Mouse (Mus musculus) mature B cell (primary cell): ENCODE results near the gene Prrc2c.
"Not testable (repeated sequence)": the region's sequence is repeated elsewhere in the genome, so short reads cannot be mapped to it uniquely, and the experiment has no call there.

ENCODE experiments used
- in situ Hi-C: fragments of 300-500 bp; cut with MboI; formaldehyde crosslinking; loops from 2 replicates; pipeline ENCODE4 v1.14.3; 2019

The Prrc2c gene

DNA sequence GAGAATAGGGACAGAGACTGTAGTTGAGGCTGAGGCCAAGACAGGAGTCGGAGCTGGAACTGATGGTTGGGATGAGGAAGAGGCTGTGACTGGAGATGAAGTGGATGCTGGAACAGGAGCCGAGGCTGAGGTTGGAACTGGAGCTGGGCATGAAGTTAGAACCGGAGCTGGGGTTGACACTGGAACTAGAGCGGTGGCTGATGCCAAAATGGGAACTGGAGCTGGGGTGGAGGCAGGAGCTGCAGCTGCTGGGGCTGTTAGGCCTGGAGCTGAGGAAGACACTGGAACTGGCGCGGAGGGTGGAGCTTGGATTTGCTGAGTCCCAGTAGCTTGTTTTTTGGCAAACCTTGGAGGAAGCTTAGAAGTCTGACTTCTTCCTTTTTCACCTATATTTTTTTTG lies 42.5 kb downstream of the Prrc2c start:
- in situ Hi-C loops: no loop called here

DNA sequence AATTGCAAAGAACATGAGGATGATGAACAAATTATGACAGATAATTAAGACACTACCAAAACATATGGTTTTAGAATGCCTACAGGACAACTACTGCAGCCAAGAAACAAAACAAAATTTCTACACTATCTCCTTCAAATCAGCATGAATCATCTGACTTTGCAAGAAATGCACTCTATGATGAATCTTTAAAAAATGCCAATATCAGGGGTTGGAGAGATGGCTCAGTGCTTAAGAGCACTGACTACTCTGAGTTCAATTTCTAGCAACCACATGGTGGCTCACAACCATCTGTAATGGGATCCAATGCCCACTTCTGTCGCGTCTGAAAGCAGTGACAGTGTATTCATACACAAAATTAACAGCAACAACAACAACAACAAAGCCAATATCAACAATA lies 46.6 kb downstream of the Prrc2c start:
- in situ Hi-C loops: no loop called here

DNA sequence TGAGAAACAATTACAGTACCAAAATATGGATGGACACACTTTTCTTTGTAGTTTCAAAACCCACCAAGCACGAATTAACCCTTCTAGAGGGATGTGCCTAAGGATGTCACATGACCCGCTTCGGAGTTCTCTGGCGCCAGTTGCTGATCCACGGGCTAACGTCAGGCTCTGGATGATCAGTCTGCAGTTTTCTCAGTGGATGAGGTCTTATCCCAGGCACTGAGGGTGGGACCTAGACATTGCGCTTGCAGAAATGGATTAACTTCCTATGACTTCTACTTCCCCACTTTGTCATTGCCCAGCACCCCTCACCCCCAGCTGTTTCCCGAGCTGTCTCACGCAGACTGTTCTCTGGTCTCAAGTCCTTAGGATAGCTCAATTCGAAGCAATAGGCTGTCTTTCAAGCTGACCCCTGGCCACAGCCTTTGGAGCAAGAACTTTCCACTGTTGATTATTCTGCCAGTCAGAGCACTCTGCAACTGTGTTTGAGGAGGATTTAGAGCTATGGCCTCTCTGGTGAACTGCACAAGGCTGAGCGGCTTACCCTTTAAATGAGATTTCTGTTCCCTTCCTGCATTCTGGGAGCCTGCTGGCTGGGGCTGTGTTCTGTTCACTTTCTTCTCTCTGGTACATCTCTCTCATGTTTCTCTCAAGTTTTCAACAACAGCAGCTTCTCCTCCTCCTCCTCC lies 74.7 kb downstream of the Prrc2c start:
- in situ Hi-C loops: no loop called here

DNA sequence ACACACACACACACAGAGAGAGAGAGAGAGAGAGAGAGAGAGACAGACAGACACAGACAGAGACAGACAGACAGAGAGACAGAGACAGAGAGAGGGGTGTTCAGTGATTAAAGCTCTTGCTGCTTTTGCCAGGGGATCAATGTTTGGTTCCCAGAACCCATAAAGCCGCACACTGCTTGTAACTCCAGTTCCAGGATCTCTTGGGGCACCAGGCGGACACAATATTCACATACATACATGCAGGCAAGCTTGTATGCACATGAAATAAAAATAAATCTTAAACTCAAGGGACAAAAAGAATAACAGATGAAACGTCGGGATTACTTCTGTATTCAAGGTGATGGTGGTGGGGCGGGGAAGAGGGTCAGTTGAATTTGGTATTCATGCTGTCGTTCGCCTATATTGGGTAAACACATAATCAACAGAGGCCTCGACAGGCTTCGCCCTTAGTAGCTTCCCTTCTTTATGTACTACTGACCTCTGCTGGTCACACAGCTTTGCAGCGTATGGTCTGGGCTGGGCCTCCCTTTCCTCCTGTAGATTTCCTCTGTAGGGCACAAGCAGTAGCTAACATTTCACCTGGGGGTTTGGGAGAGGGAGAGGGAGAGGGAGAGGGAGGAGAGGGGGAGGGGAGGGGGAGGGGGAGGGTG lies 75.4 kb downstream of the Prrc2c start:
- in situ Hi-C loops: no loop called here

DNA sequence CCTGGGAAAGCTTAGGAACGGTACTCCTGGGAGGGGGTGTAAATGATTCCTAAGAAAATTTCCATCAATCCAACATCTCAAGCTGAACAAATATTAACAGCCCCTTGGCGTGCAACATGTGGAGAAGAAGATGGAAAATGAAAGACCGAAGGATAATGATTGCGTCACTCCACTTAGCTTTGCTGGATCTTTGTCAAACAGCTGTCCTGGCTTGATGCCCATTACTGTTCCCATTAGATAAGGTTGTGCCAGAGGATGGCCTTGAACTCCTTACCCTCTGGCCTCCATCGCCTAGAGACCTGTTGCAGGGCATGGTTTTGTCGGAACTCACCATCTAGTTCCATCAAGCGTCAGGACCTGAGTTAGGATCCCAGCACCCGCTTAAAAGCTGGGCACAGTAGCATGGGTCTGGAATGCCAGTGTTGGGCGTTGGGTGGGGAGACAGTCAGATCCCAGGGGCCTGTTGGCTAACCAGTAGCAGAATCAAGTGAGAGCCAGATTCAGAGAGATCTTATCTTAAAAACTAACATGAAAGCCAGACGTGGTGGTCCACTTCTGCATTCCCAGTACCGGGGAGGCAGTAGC lies 80.0 kb downstream of the Prrc2c start:
- in situ Hi-C loops: no loop called here

DNA sequence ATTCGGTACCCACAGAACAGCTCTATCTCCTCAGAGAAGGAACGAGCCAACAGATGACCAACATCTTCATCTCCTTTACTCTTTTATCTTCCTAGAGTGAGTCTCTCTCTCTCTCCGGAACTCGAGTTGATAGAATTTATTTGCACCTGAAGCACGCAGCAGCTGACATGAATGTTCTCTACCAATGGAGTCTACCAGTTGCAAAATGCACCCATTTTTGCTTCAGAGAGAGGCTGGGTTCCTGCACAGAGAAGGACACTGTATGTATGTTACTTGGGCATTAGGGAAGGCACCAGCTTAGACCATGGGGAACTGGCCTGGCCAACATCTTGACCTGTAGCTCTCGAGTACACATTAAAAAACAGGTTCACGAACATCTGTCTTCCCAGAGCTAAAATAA lies 82.2 kb downstream of the Prrc2c start, which contains the start of gene Myocos:
Myocos (minus strand) TSS at position 101 of the 400 bp plus-strand sequence.
- in situ Hi-C loops: no loop called here

DNA sequence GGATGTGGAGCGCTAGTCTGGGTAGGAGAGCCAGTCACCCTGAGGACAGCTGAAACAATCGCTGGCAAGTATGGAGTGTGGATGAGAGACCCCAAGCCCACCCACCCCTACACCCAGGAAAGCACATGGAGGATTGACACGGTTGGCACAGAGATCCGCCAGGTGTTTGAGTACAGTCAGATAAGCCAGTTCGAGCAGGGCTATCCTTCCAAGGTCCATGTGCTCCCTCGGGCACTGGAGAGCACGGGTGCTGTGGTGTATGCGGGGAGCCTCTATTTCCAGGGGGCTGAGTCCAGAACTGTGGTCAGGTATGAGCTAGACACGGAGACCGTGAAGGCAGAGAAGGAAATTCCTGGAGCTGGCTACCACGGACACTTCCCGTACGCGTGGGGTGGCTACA lies 91.9 kb downstream of the Prrc2c start:
- in situ Hi-C loops: no loop called here

DNA sequence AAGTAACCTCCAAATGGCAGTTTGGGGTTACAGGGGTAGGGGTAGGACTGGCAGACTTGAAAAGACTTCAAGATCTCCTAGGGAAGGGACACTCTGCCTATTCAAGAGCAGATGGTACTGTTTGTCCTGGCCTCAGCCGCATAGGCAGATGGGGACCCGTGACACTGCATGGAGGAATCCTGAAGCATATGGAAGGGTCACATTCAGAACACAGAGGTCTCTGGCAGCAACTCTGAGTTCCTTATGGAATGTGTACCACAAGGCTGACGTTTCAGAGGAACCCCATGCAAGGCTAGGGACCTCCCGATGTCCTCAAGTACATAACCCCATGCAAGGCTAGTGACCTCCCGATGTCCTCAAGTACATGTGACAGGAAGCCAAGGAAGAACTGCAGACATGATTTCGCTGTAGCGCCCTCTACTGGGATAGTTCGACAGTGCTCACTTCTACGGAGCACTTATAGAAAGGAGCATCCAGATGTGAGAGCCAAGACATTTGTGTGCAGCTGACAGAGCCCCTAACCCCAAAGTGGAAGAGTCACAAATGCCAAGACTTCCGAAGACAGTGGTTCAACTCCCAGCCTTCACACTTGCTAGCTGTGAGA lies 94.2 kb downstream of the Prrc2c start:
- in situ Hi-C loops: no loop called here

DNA sequence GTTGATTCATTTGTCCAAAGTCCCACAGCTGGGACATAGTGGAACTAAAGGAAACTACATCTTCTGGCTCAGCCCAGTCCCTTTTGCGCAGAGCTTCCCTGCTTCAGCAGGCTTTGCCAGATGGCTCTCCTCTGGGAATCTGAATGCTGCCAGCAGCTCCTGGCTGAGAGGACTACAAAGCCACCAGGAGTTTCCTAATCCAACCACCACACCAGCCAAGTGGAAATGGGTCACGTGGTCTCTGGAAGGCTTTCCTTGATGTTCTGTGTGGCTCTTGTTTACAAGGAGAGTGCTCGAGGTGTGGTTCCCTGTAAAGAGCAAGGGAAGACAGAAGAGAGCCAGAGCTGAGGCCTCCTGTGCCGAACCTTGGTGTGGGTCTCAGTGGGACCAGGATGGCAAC lies 96.6 kb downstream of the Prrc2c start:
- in situ Hi-C loops: no loop called here

DNA sequence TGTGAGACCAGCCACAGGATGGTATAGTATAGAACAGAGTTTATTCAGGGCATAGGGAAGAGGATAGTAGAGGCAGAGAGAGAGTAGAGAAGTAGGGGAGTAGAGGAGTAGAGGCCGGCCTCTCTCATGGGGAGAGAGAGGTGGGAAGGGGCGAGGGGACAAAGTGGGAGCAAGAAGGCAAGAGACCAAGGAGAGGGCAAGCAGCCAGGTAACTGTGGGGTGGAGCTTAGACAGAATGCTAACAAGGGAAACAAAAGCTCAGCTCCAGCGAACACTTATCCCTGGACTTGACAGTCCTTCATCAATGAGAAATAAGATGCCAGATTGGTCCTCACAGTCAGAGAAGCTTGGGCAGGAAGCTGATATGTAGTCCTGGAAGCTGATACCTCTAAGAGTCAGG lies 97.8 kb downstream of the Prrc2c start:
- in situ Hi-C loops: no loop called here

DNA sequence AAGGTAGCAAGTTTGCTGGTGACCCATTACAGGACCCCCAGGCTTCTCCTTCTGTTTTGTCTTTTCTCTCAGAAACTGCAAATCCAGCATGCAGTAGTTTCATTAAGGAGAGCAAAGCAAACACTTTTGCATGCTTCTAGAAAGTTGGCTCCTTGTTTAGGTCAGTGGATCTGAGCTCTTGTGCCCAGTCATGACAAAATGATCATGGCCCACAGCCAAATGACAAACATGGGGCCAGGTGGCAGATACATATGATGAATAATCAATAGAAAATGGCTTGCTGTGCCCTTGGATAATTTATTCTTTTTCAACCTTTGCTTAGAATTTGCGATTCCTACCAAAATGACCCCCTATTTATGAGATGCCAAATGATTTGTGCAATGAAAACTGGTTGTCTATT lies 100.5 kb downstream of the Prrc2c start:
- in situ Hi-C loops: no loop called here

DNA sequence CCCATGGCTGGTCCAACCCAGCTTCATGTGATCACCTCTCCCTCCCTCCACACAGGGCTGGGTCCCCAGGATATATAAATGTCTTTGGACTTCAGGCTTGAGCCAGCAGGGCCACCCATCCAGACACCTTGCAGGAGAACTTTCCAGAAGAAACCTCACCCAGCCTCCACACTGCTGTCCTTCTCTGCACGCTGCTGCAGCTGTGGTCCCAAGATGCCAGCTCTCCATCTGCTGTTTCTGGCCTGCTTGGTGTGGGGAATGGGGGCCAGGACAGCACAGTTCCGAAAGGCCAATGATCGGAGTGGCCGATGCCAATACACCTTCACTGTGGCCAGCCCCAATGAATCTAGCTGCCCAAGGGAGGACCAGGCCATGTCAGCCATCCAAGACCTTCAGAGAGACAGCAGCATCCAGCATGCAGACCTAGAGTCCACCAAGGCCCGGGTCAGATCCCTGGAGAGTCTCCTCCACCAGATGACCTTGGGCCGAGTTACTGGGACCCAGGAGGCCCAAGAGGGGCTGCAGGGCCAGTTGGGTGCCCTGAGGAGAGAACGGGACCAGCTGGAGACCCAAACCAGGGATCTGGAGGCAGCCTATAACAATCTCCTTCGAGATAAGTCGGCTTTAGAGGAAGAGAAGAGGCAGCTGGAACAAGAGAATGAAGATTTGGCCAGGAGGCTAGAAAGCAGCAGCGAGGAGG lies 101.2 kb downstream of the Prrc2c start, which contains the start of gene Myoc:
Myoc (plus strand) TSS at position 105 of the 700 bp plus-strand sequence.
- in situ Hi-C loops: no loop called here

DNA sequence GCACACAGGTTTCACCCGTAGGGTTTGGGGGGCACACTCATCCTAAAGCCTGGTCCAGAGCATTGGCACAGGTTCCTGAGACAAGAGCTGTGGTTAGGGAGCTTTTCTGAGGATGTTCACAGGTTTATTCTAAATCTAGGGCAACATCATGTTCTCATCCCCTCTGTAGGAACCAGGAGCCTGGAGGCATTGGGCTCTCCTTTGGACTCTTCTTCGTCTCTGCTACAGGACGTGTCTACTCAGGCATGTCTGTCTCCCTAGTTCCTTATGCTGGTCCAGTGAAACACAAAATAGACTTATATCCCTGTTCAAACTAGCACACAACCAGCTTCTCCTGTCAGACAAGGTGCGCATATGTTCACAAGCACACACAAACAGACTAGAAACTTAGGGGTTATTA lies 101.8 kb downstream of the Prrc2c start:
- in situ Hi-C loops: no loop called here

DNA sequence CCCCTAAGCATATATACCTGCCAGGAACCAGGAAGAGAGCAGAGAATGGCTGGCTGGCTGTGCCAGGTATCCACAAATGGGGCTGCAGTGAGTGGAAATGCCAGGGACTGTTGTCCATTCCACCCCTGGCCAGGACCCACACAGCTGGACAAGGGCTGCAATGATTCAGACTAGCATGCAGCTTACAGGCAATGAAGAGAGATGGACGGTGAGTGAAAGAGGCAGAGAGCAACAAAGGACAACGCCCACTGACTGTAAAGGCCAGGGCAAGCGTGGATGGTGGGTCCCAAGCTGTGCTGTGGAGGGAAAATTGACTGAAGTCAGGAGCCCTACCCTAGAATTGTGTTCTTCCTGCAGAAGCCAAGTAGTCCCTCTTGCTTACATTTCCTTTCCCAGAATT lies 103.8 kb downstream of the Prrc2c start:
- in situ Hi-C loops: no loop called here

DNA sequence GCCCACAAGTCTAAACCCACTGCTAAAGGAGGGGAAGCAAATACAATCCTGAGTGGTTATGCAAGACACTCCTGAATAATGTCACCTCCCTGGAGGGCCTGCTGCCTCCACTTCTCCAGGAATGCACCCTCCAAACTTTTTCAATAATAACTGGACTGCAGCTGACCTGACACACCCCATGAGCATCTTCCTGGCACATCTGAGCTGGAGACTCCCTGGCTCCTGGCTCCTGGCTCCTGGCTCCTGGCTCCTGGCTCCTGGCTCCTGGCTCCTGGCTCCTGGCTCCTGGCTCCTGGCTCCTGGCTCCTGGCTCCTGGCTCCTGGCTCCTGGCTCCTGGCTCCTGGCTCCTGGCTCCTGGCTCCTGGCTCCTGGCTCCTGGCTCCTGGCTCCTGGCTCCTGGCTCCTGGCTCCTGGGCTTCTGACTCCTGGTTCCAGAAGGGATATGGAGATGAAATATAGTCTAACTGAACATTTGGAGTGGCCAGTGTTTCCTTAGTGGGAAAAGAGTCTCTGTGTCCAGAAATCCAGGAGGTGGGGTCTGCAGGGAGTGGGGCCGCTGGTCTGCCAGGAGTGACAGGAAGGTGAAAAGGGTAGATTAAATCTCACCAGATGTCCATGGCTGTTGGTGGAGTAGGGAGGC lies 104.9 kb downstream of the Prrc2c start:
- in situ Hi-C loops: not testable (repeated sequence)

DNA sequence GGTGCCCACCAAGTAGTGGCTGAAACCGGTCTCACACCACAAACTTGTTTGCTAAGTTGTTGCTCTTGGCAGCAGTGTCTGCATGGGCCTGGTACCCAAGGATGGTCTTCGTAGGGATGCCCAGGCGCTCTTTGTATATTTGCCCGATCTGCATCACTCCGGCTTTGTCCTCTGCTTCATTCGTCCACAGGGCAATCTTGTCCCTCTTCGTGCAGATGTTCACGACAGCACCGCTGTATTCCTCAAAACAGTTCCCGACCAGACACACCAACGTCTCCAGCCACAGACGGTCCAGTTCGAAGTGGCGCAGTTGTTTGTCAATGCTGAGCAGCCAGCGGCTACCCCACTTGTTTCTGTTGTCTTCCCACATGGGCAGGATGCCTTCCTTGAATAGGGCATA lies 112.0 kb downstream of the Prrc2c start:
- in situ Hi-C loops: not testable (repeated sequence)

DNA sequence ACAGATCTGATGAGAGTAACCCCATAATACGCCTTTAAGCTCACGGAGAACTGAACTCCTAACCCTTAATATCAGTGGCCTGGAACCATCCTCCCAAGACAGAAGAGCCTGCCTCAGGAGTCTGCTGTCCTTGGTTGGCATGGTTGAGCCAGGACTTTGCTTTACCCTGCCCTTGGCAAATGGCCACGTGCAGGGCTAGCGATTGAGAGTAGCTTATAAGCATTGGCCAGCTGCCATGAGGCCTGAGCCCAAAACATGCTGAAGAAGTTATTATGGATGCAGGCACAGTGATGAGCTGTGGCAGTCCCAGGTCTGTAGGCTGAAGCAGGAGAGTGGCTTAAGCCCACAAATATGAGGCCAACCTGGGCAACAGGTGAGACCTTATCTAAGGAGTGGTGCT lies 112.5 kb downstream of the Prrc2c start:
- in situ Hi-C loops: not testable (repeated sequence)

DNA sequence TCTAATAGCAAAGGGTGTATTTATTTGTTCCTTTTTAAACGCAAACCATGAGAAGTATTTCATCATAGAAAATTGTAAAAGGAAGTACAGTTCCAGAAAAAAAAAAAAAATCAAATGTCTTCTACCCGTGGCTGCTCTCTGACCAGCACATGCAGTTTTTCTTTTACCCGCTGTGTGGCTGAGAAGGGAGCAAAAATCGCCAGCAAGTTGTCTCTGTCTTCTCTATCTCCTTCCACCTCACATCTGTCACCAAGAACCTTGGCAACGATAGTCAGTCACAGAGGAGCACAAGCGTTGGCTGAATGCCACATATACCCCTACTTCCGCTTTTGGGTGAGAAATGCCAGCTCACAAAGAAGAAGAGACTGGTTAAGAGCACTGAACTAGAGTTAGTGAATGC lies 115.1 kb downstream of the Prrc2c start:
- in situ Hi-C loops: no loop called here

DNA sequence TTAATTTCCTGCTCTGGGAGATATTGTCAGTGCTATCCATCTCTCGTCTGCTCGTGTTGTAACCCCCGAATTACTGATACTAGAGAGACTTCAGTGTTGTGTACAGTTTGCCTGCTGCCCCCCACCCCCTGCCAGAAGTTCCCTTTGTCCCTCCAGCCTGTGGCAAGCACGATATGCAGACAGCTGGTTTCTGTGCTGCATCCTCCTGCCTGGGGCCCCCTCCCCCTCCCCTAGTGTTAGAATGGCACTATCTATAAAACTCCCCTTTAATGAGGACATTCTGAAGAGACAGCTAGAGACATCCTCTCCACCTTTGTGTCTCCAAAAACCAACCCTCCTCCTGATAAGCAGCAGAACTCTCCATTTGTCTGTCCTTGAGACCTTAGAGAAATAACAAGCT lies 116.5 kb downstream of the Prrc2c start:
- in situ Hi-C loops: no loop called here
